Mouse (Mus musculus) CD4-positive, CD25-positive, alpha-beta regulatory T cell, adult 2 months (primary cell): ENCODE measurements around the gene Hivep3.
A peak's percentile ranks its signal among the peaks of the same experiment; 100 is the strongest.

ENCODE experiments used
- DNase-seq: peaks from one replicate; pipeline ENCODE4 v3.0.0-alpha.2; 2012; ENCODE audit warnings: low read depth, low spot score

Hivep3 gene

GRCm38 (mm10) chr4:119946224-119946887, 212.8 kb downstream of the Hivep3 start:
- no peak for DNase-seq

- peak; percentile 62 for DNase-seq
These were observed 213.9 kb downstream of the Hivep3 start for GRCm38 (mm10) chr4:119947232-119948162.

- DNase-seq: no peak
These were observed 214.8 kb downstream of the Hivep3 start for GRCm38 (mm10) chr4:119948406-119948805.

DNA sequence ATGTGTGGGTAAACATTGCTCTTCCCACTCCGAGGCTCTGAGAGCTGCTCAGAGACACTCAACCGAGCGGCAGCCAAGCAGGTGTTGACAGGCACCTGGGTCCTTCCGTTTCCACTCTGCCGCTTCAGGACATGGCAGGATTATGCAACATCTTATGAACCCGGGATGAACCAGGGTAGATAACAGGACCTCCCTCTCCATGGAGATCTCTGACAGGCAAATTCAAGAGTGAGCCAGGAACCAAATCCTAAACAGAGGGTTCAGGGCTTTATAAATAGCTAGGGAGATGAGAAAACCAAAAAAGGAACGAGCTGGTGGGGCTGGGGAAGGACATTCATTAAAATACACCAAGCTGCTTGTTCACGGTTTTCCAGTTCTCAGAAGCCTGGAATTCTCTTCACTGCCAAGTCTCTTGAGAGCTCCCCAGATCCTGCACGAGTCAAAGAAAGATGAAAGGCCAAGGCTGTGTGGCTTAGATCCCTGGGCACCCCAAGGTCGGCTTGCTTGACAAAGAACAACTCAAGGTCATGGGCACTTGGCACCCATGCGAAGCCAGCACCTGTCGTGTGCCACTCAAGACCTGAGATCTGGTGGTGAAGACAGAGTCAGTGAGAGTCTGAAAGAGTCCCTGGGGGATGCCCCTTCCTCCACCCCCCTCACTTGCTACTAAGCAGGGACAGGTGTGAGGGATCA, 215.5 kb downstream of the Hivep3 start:
- no peak for DNase-seq

GRCm38 (mm10) chr4:119950181-119950580, 216.6 kb downstream of the Hivep3 start:
- no peak for DNase-seq

GRCm38 (mm10) chr4:119951081-119951480, 217.5 kb downstream of the Hivep3 start:
- DNase-seq: no peak

GRCm38 (mm10) chr4:119955008-119955407, 221.4 kb downstream of the Hivep3 start:
- no peak for DNase-seq

DNA sequence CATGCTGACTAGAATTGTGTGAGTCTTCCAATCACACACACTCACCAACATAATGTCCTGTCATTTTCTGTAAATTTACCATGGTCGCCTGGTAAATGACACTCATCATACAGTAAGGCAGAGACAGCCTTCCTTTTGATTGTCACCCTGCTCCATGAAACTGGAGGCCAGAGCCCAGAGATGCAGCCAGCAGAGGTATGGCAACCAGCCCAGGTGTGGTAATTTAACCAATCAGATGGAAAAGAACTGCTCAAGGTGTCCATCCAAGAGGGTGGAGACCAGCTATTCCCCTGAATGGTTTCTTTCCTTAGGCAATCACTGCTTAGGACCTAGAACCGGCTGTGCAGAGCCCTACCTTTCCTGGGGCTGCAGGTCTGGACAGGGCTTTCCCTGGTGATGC, 224.4 kb downstream of the Hivep3 start:
- DNase-seq: no peak

DNA sequence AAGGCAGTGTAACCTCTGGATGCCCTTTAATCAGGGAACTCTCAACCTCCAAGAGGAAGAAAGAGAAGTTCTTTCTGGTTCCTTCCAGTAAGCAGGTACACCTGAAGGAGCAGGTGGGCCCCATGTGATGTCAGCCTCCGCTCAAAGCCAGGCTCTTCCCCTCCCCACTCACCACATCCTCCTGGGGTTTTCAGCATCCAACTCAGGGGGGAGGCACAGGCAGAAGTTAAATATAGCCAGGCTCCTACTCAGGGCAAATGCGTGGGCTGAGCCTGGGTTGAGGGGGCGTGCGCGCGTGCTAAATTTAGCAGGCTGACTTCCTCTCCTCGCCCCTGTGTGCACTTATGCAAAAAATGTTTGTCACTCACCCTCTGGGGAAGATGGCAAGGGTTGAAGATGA, 225.7 kb downstream of the Hivep3 start:
- peak; percentile 82 for DNase-seq

DNA sequence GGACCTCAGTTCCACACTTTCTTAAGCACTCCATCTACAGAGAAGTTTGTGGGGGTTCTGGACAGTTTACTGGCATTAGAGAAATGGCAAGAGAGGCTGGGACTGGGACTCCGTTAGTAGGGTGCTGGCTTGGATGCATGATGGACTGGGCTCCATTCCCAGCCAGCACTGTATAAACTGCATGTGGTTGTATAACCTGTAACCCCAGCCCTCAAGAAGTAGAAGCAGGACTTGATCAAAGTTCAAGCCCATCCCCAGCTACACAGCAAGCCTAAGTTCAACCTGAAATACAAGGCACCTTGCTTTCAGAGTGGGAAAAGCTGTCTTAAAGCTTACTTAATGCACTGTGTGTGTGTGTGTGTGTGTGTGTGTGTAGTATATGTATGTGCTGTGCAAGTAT, 226.3 kb downstream of the Hivep3 start:
- DNase-seq: no peak

GRCm38 (mm10) chr4:119960523-119960922, 226.9 kb downstream of the Hivep3 start:
- no peak for DNase-seq

DNA sequence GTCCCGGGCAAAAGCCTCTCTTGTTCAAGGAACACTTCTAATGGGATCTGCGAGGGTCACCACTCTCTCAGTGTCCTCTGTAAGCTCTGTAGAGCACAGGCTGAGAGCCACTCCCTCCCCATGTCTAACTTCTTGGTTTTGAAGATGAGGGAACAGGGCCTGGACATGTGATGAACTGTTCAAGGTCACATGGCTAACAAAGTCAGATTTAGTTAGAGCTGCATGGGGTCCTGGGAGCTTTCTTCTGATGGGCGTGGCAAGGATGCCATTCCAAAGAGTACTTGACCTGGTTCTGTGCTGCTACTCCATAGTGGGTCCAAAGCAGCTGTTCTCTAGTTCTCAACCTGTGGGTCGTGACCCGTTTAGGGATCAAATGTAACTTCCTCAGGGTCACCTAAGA, 227.6 kb downstream of the Hivep3 start:
- no peak for DNase-seq

DNA sequence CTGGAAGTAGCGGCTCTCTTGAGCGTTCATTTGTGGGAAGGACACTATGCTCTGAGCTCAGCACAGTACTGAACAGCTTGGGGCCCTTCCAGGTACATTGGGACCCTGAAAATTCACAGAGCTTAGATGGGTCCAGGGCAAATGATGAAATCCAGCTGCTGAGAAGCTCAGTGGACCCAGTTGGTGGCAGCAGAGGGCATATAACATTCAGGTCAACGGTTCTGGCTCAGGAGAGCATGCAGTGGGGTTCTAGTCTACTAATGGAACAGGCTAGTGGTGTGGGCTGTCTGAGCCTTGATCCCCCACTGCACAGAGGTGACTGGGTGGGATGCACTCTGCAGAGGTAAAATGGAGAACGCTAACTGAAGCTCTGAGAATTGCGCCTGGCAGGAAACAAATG, 228.5 kb downstream of the Hivep3 start:
- DNase-seq: peak; percentile 32

DNA sequence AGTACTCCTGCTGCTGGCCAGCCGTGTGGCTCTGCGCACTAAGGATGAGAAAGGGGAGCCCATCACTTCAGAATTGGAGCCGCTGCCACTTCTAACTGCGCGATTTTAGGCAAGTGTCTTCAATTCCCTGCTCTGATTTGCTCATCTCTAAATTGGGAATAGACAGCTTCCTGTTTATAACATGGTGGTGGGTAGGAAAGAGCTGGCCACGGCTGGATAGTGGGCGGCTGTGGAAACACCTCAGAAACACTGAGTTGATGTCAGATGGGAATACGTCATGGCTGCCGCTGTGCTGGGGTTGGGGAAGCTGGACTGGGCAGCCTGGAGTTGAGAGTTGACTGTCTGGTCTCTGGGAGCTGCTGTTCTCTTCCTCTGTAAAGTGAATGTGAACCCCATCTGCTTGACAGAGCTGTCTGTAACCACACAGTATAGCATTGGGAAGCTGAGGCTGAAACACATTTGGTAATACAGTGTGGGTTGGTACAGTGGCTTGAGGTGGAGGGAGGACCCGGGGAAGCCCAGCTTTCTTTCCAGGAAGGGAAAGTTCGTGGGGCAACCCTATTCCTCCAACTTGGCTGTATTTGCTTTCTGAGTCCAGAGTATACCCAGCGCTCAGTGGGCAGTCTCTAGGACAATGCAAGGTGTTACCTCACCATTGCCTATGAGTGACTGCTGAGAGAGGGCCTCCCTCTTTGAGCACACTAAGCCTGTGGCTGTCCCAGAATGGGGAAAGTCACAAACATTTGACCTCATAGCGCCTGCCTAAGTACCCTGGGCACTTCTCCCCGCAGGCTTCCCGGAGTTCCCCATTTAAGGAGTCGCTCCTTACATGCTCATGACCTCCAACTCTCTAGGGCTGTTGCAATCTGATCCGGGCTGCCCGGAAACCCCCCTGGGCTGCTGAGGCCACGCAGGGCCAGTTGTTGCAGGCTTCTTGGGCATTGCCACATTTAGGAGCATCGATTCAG, 232.8 kb downstream of the Hivep3 start:
- DNase-seq: no peak

- no peak for DNase-seq
These were observed 233.6 kb downstream of the Hivep3 start for GRCm38 (mm10) chr4:119967073-119967608.

- no peak for DNase-seq
These were observed 234.1 kb downstream of the Hivep3 start for GRCm38 (mm10) chr4:119967636-119968035.

DNA sequence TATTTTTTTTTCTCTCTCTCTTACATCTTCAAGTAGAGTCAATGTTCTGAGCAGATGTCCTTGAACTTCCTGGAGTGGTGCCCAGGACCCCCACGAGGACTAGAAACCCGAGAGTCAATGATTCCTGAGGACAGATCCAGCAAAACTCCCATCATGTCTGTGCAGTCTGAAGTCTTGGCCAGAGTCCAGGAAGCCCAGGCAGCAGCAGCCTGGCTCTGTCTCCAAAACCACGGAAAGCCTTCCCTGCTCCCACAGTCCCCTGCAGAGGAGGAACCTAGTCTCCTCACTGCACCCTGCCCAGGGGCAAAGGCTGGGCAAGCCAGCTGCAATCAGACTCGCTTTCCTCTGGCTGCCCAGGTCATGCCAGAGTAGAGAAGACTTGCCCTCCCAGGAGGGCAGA, 234.5 kb downstream of the Hivep3 start:
- no peak for DNase-seq

GRCm38 (mm10) chr4:119968887-119969286, 235.3 kb downstream of the Hivep3 start:
- no peak for DNase-seq

DNA sequence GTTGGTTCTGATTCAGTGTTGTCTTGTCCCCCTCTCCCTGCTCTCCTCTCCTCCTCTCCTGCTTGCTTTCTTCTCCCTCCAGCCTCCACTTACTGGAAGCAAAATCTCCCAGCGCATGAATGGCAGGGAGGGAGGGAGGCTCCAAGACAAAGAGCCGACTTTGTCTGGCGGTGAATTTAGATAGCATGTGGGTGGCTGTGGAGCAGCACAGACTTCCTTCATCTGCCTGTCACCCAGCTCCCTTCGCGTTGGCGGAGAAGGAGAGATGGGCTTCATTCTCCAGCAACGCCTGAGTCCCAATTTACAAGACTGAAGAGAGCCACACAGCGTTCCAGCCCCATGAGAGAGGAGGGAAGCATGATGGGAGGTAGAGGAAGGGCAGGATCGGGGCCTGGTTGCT, 236.6 kb downstream of the Hivep3 start:
- no peak for DNase-seq

DNA sequence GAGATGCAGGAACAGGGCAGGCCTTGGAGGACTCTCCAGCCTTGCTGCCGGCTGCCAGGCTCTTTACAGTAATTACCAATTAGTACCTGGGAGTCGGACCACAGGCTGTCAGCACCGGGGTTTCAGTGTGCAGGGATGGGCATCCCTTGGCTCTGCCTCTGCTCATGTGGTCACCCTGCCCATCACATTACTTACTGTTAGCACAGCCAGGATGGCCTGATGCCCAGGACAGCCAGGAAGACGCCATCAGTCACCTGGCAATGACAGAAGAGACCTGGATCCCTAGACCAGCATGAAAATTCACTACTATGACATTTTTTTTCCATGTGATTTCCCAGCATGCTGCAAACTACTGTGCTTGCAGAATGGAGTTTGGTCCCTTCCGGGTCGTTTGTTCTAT, 238.8 kb downstream of the Hivep3 start:
- DNase-seq: no peak
